Mouse (Mus musculus) ES-E14 (cell line): Measurements from ENCODE around the gene Cel. TPM values are rescaled to one million over a fixed set of nuclear protein-coding genes. Genes with fewer than 3 reads are reported as not detected.
"Not testable (repeated sequence)": the region's sequence is repeated elsewhere in the genome, so short reads cannot be mapped to it uniquely, and the experiment has no call there.

Experiments
- DNase-seq: peaks from one replicate; pipeline ENCODE4 v3.0.0-alpha.2; 2013; ENCODE audit warnings: low read depth, low spot score
- H3K27ac ChIP-seq: 2 replicates; pipeline ENCODE4 v1.5.1; 2012; ENCODE audit warnings: low read depth, mild to moderate bottlenecking, low read length, moderate library complexity, mixed read lengths; ENCODE audit not compliant: poor library complexity, insufficient read depth, severe bottlenecking
- H3K36me3 ChIP-seq: 2 replicates; pipeline ENCODE4 v1.6.1; 2012; ENCODE audit warnings: mild to moderate bottlenecking, low read length, moderate library complexity, mixed read lengths; ENCODE audit not compliant: control insufficient read depth, poor library complexity, insufficient read depth, severe bottlenecking
- H3K4me1 ChIP-seq, 2 experiments: fragments of 150-350 bp in 1 of 2; sonication (generic) in 1 of 2; 2 replicates each; pipeline ENCODE4 v1.6.1; 2012; ENCODE audit warnings: low read length in 2 of 2, mild to moderate bottlenecking in 1 of 2, mixed read lengths in 1 of 2; ENCODE audit not compliant: control insufficient read depth in 2 of 2, insufficient read depth in 2 of 2, poor library complexity in 1 of 2
- H3K4me3 ChIP-seq, 2 experiments: fragments of 150-350 bp in 1 of 2; sonication (generic) in 1 of 2; 2 replicates each; pipeline ENCODE4 v1.5.1; 2012; ENCODE audit warnings: low read length in 2 of 2, low read depth in 1 of 2, mild to moderate bottlenecking in 1 of 2, mixed read lengths in 1 of 2; ENCODE audit not compliant: insufficient read depth in 1 of 2, poor library complexity in 1 of 2, severe bottlenecking in 1 of 2
- H3K9ac ChIP-seq: 2 replicates; pipeline ENCODE4 v1.6.1; 2012; ENCODE audit warnings: low read depth, mild to moderate bottlenecking, low read length, mixed read lengths; ENCODE audit not compliant: poor library complexity, insufficient read depth, severe bottlenecking
- H3K9me3 ChIP-seq: fragments of 150-350 bp; sonication (generic); 2 replicates; pipeline ENCODE4 v1.6.1; 2012; ENCODE audit warnings: low read depth, mild to moderate bottlenecking, low read length; ENCODE audit not compliant: control insufficient read depth, insufficient read depth
- CHD2 ChIP-seq: IDR thresholded peaks from 2 replicates; pipeline ENCODE4 v1.6.1; 2014; ENCODE audit warnings: mild to moderate bottlenecking, low read depth, low read length, inconsistent platforms
- HCFC1 ChIP-seq: IDR thresholded peaks from 2 replicates; pipeline ENCODE4 v1.6.1; 2012; ENCODE audit warnings: low read length, inconsistent platforms, borderline replicate concordance; ENCODE audit not compliant: insufficient read depth
- MAFK ChIP-seq: IDR thresholded peaks from 2 replicates; pipeline ENCODE4 v1.6.1; 2014; ENCODE audit warnings: mild to moderate bottlenecking, low read depth, low read length, inconsistent platforms; ENCODE audit not compliant: insufficient read depth
- ZC3H11A ChIP-seq: IDR thresholded peaks from 2 replicates; pipeline ENCODE4 v1.6.1; 2012; ENCODE audit warnings: low read depth, mild to moderate bottlenecking, inconsistent platforms, low read length, borderline replicate concordance
- ZNF384 ChIP-seq: IDR thresholded peaks from 2 replicates; pipeline ENCODE4 v1.6.1; 2012; ENCODE audit warnings: low read depth, low read length, inconsistent platforms
- in situ Hi-C, 2 experiments: fragments of 600-800 bp; cut with MboI; formaldehyde crosslinking; loops; one replicate each; pipeline ENCODE4 v1.15.1; 2025; ENCODE audit warnings: low sequenced_read_pairs in 2 of 2, inconsistent platforms in 1 of 2; ENCODE audit not compliant: unreplicated experiment in 2 of 2
- total RNA-seq: library from RNA; depleted of rRNA; stranded (reverse); fragments of 300-350 nt; gene quantifications from 2 replicates; pipeline ENCODE4 v1.2.3, GENCODE M21; 2012; rRNA removed

Gene Cel
- total RNA-seq, 1 experiment = not detected

- H3K9ac ChIP-seq = peak within 1 kb of the TSS; percentile 81
- TF ChIP-seq MAFK (no peak), HCFC1 (0 out of 2 replicates have a peak, but pooled peaks have one; percentile 26)
- peak within 1 kb of the TSS; percentile 19 for H3K27ac ChIP-seq
- H3K9me3 ChIP-seq = no peaks in the 10 kb centered on the region
- DNase-seq = no peak
- H3K36me3 ChIP-seq = peaks cover 3% of the 10 kb centered on the region; the same call in 1 of the 2 replicates
- in situ Hi-C loops = no loop called here
- peaks cover 3 to 16% of the 10 kb centered on the region in 2 experiments for H3K4me1 ChIP-seq
- H3K4me3 ChIP-seq = peak within 1 kb of the TSS; percentile 66 to 73
Observed at GRCm38 (mm10) chr2:28512798-28513401, 50.3 kb downstream of the Cel start, which contains the start of gene Ralgds. TSS of gene Ralgds (plus strand) at chr2:28513125.

- H3K9me3 ChIP-seq, DNase-seq, H3K27ac ChIP-seq, in situ Hi-C loops, H3K9ac ChIP-seq, H3K36me3 ChIP-seq, H3K4me3 ChIP-seq: not testable (repeated sequence)
- peaks cover 3 to 13% of the 10 kb centered on the region in 2 experiments; a peak in 3 of 4 replicates for H3K4me1 ChIP-seq
Observed at GRCm38 (mm10) chr2:28511600-28511999, 51.6 kb downstream of the Cel start.

GRCm38 (mm10) chr2:28506291-28506690 is 56.9 kb downstream of the Cel start:
- peaks cover 4 to 14% of the 10 kb centered on the region in 2 experiments for H3K4me1 ChIP-seq
- peak overlapping the region; percentile 60; the same call in 1 of the 2 replicates for H3K27ac ChIP-seq
- TF ChIP-seq ZC3H11A = no peak
- TF ChIP-seq CHD2 = no peak
- TF ChIP-seq HCFC1 = no peak

GRCm38 (mm10) chr2:28505795-28506194 is 57.4 kb downstream of the Cel start, which contains the start of gene Gm10134:
TSS of gene Gm10134 (plus strand) at chr2:28506095.
- DNase-seq = no peak
- Histone ChIP-seq H3K9ac (peak within 1 kb of the TSS; percentile 45; the same call in 1 of the 2 replicates), H3K36me3 (no peaks in the 10 kb centered on the region), H3K4me3 (peak within 1 kb of the TSS; percentile 40 to 43), H3K9me3 (no peaks in the 10 kb centered on the region), H3K27ac (peak within 1 kb of the TSS; percentile 78), H3K4me1 (peaks cover 4 to 14% of the 10 kb centered on the region in 2 experiments)
- TF ChIP-seq ZNF384 (peak; percentile 39; the same call in 1 of the 2 replicates), HCFC1 (no peak), ZC3H11A (no peak), CHD2 (no peak)
- in situ Hi-C loops = no loop called here

More at GRCm38 (mm10) chr2:28506291-28506690, 56.9 kb downstream of the Cel start:
- H3K36me3 ChIP-seq = no peaks in the 10 kb centered on the region
- H3K4me3 ChIP-seq = no peak overlapping the region
- H3K9me3 ChIP-seq = no peaks in the 10 kb centered on the region
- in situ Hi-C loops = no loop called here
- DNase-seq = no peak
- H3K9ac ChIP-seq = no peak overlapping the region

Other genes with a start within 250 kb of the Cel start
- 2.4 and 2.5 TPM in 2 replicates for gene Ppp1r26, start 116.6 kb downstream of the Cel start, total RNA-seq
- 12.9 and 14.2 TPM in 2 replicates for gene 1700007K13Rik, start 97.1 kb downstream of the Cel start, total RNA-seq
- 24.9 and 29.9 TPM in 2 replicates for gene Mrps2, start 95.3 kb downstream of the Cel start, total RNA-seq
- gene Gbgt1, start 66.5 kb downstream of the Cel start, total RNA-seq = 1.4 and 3.1 TPM in 2 replicates
- gene Gm10134, start 57.3 kb downstream of the Cel start, total RNA-seq = 0.80 and 5.1 TPM in 2 replicates
- gene Ralgds, start 50.3 kb downstream of the Cel start, total RNA-seq = 18.2 and 24.8 TPM in 2 replicates
- gene Gtf3c5, start 20.3 kb upstream of the Cel start, total RNA-seq = 20.0 and 22.6 TPM in 2 replicates
- not detected in 2 replicates for gene Gfi1b, start 58.6 kb upstream of the Cel start, total RNA-seq
- gene Tsc1, start 77.8 kb upstream of the Cel start, total RNA-seq = 14.9 and 18.3 TPM in 2 replicates
- not detected in 2 replicates for gene Spaca9, start 136.3 kb upstream of the Cel start, total RNA-seq
- gene Ak8, start 136.8 kb upstream of the Cel start, total RNA-seq = 0.26 and 0.49 TPM in 2 replicates